Mouse (Mus musculus): ENCODE measurements around the gene Lsp1. TPM values are rescaled to one million over a fixed set of nuclear protein-coding genes. Genes with fewer than 3 reads are reported as not detected.

Lsp1 gene
- total RNA-seq, 2 experiments from 2014 or later: 64.5 to 88.0 TPM

- ATAC-seq (replicated peaks; ENCODE audit: low FRiP score, poor library complexity, severe bottlenecking): no peak
Measured at GRCm38 (mm10) chr7:142442908-142443420, 17.6 kb upstream of the Lsp1 start.

GRCm38 (mm10) chr7:142443474-142443873 lies 17.1 kb upstream of the Lsp1 start:
- no peak for ATAC-seq (replicated peaks; ENCODE audit: low FRiP score, poor library complexity, severe bottlenecking)

- no peak for ATAC-seq (replicated peaks; ENCODE audit: low FRiP score, poor library complexity, severe bottlenecking)
Measured at GRCm38 (mm10) chr7:142444171-142444570, 16.4 kb upstream of the Lsp1 start.

GRCm38 (mm10) chr7:142445324-142445723 lies 15.3 kb upstream of the Lsp1 start:
- no peak for ATAC-seq (replicated peaks; ENCODE audit: low FRiP score, poor library complexity, severe bottlenecking)

GRCm38 (mm10) chr7:142446264-142446663 lies 14.3 kb upstream of the Lsp1 start:
- no peak for ATAC-seq (replicated peaks; ENCODE audit: low FRiP score, poor library complexity, severe bottlenecking)

GRCm38 (mm10) chr7:142449038-142449617 lies 11.5 kb upstream of the Lsp1 start:
- no peak for ATAC-seq (replicated peaks; ENCODE audit: low FRiP score, poor library complexity, severe bottlenecking)

- ATAC-seq (replicated peaks; ENCODE audit: low FRiP score, poor library complexity, severe bottlenecking): no peak
Measured at GRCm38 (mm10) chr7:142454706-142455105, 5.9 kb upstream of the Lsp1 start.

- ATAC-seq (replicated peaks; ENCODE audit: low FRiP score, poor library complexity, severe bottlenecking): no peak
Measured at GRCm38 (mm10) chr7:142455251-142455650, 5.4 kb upstream of the Lsp1 start.

- ATAC-seq (replicated peaks; ENCODE audit: low FRiP score, poor library complexity, severe bottlenecking): no peak
Measured at GRCm38 (mm10) chr7:142456806-142457205, 3.8 kb upstream of the Lsp1 start.

GRCm38 (mm10) chr7:142457227-142457811 lies 3.3 kb upstream of the Lsp1 start:
- no peak for ATAC-seq (replicated peaks; ENCODE audit: low FRiP score, poor library complexity, severe bottlenecking)

GRCm38 (mm10) chr7:142458026-142458425 lies 2.6 kb upstream of the Lsp1 start:
- no peak for ATAC-seq (replicated peaks; ENCODE audit: low FRiP score, poor library complexity, severe bottlenecking)

GRCm38 (mm10) chr7:142458676-142459298 lies 1.8 kb upstream of the Lsp1 start:
- no peak for ATAC-seq (replicated peaks; ENCODE audit: low FRiP score, poor library complexity, severe bottlenecking)

GRCm38 (mm10) chr7:142459299-142459691 lies 1.3 kb upstream of the Lsp1 start:
- ATAC-seq (replicated peaks; ENCODE audit: low FRiP score, poor library complexity, severe bottlenecking): no peak

GRCm38 (mm10) chr7:142461446-142461845 lies 837 bp downstream of the Lsp1 start:
- no peak for ATAC-seq (replicated peaks; ENCODE audit: low FRiP score, poor library complexity, severe bottlenecking)

GRCm38 (mm10) chr7:142462190-142462589 lies 1.6 kb downstream of the Lsp1 start:
- no peak for ATAC-seq (replicated peaks; ENCODE audit: low FRiP score, poor library complexity, severe bottlenecking)

GRCm38 (mm10) chr7:142462594-142463078 lies 2.0 kb downstream of the Lsp1 start:
- ATAC-seq (replicated peaks; ENCODE audit: low FRiP score, poor library complexity, severe bottlenecking): no peak

GRCm38 (mm10) chr7:142470171-142470691 lies 9.6 kb downstream of the Lsp1 start:
- ATAC-seq (replicated peaks; ENCODE audit: low FRiP score, poor library complexity, severe bottlenecking): no peak

GRCm38 (mm10) chr7:142470808-142471413 lies 10.3 kb downstream of the Lsp1 start:
- ATAC-seq (replicated peaks; ENCODE audit: low FRiP score, poor library complexity, severe bottlenecking): no peak

GRCm38 (mm10) chr7:142471414-142471861 lies 10.8 kb downstream of the Lsp1 start:
- no peak for ATAC-seq (replicated peaks; ENCODE audit: low FRiP score, poor library complexity, severe bottlenecking)

- ATAC-seq (replicated peaks; ENCODE audit: low FRiP score, poor library complexity, severe bottlenecking): no peak
Measured at GRCm38 (mm10) chr7:142471884-142472570, 11.4 kb downstream of the Lsp1 start.
